Mouse (Mus musculus): ENCODE results near the gene Ssr1. TPM values are rescaled to one million over a fixed set of nuclear protein-coding genes. Genes with fewer than 3 reads are reported as not detected.

Ssr1 gene
- total RNA-seq, 2 experiments from 2014 or later: 96.5 to 126 TPM

GRCm38 (mm10) chr13:37981063-37981462, 13.0 kb downstream of the Ssr1 start:
- no peak for ATAC-seq (ENCODE audit: poor library complexity, severe bottlenecking)

GRCm38 (mm10) chr13:37980346-37980745, 13.7 kb downstream of the Ssr1 start:
- ATAC-seq (ENCODE audit: poor library complexity, severe bottlenecking): no peak

GRCm38 (mm10) chr13:37979506-37979905, 14.5 kb downstream of the Ssr1 start:
- ATAC-seq (ENCODE audit: poor library complexity, severe bottlenecking): no peak

DNA sequence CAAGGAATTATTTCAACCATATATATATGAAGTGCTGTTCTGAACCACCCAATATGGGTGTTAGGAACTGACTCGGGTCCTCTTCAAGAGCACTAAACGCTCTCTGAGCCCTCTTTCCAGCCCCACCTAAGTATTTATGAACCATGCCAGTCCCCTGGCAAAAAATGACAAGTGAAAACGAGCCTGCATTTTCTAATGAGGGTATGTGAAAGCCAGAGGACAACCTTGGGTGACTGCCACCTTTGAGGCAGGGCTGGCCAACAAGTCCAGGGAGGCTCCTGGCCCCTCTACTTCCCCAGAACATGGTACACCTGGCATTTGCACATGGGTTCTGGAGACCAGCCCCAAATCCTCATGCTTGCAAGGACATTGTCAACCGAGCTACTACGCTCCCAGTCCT, 19.3 kb downstream of the Ssr1 start:
- ATAC-seq (ENCODE audit: poor library complexity, severe bottlenecking): no peak

DNA sequence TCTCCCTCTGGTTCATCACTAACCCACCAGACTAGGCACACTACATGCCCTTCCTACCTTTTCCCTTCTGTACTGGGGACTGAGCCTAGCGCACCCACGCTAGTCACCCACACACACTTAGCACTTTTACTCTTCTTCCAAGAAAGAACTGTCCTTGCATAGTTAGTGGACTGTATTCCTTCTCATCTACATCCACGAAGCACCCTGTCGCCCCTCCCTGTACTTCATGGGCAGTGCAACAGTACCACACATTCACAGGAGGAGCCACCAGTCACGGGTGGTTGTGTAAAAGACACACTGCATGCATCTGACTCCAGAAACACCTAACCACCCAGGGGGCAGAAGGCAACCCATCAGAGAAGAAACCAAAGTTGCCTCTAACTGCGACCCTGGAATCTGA, 20.0 kb downstream of the Ssr1 start:
- ATAC-seq (ENCODE audit: poor library complexity, severe bottlenecking): no peak

DNA sequence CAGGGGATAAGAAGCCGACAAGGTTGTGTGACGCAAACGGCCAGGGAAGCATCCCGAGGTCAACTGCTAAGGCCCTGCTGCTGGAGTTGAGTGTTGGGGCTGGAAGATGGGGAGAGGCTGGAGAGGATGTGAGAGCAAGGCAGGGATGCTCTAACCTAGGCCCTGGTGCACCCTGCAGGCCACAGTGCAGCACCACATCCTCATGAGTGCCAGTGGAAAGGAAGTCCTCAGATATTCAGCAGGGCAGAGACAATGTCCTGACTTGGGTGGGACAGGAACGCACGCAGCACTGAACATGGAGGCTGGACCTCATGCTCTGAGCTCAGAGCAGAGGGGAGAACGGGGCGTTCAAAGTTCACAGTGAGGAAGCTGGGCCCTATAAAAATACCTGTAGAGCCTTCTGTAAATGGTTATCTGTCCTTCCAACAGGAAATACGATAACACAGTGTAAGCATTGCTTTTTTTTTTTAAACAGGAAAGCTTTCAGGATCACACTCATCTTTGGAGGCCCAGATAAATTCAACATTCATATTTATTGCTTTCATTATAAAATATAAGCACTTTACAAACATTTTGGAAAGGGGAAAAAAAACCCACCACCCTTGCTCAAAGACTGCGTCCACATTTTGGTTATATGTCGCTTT, 23.0 kb downstream of the Ssr1 start:
- no peak for ATAC-seq (ENCODE audit: poor library complexity, severe bottlenecking)

DNA sequence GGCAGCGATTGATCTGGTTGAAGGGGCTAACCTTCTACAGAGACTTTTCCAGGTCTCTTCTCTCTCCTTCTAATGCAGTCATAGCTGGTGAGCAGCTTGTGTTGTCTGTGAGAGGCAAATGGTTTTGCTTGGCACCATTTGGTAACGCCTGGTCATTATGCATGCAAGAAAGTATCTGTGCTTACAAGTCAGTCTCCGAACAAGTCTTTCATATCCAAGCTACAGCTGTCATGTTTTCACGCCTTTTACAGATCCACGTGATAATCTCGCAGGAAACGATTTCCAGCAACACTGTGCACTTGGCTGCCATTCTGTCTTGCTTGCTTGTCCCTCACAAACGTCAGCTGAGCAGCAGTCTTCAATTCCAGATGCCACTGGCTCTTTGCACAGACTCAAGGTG, 24.0 kb downstream of the Ssr1 start:
- ATAC-seq (ENCODE audit: poor library complexity, severe bottlenecking): no peak

DNA sequence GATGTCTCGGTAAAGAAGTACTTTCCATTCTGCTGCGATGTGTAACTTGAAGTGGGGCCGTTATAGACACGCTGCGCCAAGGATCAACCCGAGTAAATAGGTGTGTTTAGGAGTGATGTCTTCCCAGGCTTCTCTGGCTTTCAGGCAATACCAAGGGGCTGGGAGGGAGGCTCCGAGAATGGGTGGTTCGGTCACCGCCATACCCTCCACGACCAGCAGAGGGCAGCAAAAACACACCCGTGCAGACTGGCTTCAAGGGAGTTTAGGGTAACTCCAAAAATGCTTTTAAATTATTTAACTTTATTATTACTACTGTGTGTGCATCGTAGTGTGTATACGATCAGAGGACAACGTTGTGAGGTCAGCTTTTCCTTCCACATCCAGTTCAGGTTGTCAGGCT, 24.7 kb downstream of the Ssr1 start:
- ATAC-seq (ENCODE audit: poor library complexity, severe bottlenecking): peak; percentile 89

- ATAC-seq (ENCODE audit: poor library complexity, severe bottlenecking): no peak
Measured at GRCm38 (mm10) chr13:37967565-37967964, 26.5 kb downstream of the Ssr1 start.

DNA sequence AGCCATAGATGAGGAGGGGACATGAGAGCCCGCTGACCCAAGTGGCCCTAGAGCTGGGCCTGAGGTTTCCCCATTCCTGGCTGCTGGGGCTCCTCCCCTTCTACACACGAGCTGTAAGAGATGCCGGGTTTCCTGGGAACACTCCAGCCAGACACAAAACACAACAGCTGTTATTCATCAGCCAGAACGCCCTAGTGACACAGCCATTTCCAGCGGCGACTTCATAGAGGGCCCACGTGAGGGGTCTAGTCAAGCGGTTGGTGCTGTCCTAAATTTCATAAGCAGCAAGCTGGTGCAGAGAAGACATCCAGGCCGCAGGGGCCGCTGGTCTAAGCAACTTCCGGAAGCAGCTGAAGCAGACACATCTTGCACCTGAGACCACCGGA, 27.0 kb downstream of the Ssr1 start:
- no peak for ATAC-seq (ENCODE audit: poor library complexity, severe bottlenecking)

DNA sequence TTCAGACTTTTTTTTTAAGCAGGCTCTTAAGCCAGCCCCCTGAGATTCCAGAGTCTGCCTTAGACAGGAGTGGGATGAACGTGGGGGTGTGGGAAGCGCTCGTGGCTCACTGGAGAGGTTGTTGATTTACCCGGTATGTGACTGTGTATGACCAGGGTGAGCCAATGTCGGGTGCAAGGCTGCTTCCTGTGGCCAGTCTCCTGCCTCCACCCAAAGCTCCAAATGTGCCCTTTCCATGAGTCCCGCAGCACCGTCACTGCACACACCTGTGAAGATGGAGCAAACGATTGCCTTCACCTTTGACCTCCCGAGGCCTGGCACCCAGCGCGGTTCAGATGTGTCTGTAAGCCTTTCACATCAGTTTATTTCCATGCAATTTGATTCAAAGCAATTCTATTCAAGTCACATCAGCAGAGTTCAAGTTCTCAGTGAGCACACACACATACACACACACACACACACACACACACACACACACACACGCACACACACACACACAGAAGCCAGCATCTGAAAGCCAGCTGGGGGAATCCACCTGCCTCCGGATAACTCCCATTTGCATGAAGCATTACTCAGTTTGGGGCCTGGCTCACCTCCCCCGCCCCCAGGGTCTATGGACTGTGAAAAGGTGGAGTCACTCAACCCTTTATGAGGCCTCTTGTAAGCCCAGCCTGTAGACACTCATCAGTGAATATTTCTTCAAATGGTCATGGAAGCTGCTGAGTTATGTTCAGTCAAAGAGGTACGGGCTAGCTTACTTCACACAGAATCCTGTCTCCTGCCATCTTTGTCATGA, 27.6 kb downstream of the Ssr1 start:
- no peak for ATAC-seq (ENCODE audit: poor library complexity, severe bottlenecking)

GRCm38 (mm10) chr13:37965126-37965914, 28.7 kb downstream of the Ssr1 start:
- ATAC-seq (ENCODE audit: poor library complexity, severe bottlenecking): 0 out of 2 replicates have a peak, but pooled peaks have one; percentile 28

DNA sequence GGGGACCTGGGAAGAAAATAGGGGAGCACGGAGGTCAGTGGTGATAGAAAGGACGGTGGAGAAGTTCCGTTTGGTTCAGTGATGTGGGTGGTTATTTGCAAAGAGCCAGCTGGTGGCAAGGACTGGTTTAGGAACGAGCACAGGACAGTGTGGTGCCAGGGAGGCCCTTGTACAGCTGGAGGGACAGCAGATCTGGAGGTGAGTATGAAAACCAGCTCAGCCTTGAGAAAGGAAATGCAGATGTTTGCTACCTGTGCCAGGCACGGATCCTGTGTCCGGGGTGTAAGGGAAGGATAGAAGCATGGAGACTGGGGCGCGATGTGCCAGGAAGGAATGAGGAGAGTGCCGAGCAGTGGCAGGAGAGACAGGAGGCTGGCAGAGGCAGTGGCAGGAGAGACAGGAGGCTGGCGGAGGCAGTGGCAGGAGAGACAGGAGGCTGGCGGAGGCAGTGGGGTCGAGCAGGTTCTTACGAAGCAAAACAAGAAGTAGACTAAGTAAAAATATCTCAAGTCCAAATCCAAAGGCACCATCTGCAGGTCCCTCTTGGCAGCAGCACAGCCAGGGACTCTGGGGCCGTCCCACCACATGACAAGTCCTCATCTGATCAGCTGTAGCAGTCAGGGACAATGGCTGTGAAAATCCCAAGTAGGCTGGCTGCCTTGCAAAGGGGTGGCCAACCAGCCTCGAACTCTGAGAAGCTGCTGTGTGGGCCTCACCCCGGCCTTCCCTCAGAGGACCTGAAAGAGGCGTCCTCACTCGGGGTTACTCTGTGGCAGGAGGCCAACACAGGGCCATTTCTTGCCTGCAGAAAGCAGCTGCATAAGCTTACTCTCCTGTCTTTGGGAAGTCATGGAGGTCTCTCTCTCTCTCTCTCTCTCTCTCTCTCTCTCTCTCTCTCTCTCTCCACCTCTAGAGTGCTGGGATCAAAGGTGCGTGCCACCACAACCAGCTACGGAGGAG, 29.6 kb downstream of the Ssr1 start:
- ATAC-seq (ENCODE audit: poor library complexity, severe bottlenecking): no peak

DNA sequence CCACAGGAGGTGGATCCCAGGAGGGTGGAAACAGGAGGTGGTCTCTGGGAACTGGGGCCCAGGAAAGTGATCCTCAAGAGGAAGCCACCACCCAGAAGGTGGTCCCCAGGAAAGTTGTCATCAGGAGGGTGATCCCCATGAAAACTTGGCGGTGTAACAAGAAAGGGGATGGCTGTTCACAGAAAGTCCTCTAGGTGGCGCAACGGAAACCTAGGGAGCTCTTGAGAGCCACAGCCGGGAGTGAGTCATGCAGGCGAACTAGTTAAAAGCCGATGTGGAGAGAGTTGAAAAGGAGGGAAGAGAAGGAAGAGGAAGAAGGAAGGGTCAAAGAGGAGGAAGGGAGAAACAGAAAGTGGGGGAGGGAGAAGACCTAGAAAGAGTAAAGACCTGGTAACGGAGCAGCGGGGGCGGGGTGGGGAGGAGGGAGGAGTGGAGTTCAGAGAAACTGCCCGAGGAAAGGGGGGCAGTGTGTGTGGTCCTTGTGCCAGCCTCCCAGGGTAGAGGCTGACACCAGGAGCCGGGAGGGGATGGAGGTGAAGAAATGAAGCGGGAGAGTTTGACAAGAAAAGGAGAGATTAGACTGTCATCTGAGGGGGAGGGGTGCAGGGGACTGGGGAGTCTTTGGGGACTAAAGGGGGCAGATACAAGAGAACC, 30.5 kb downstream of the Ssr1 start:
- ATAC-seq (ENCODE audit: poor library complexity, severe bottlenecking): peak; percentile 70

- ATAC-seq (ENCODE audit: poor library complexity, severe bottlenecking): no peak
Measured at GRCm38 (mm10) chr13:37962541-37962940, 31.5 kb downstream of the Ssr1 start.

DNA sequence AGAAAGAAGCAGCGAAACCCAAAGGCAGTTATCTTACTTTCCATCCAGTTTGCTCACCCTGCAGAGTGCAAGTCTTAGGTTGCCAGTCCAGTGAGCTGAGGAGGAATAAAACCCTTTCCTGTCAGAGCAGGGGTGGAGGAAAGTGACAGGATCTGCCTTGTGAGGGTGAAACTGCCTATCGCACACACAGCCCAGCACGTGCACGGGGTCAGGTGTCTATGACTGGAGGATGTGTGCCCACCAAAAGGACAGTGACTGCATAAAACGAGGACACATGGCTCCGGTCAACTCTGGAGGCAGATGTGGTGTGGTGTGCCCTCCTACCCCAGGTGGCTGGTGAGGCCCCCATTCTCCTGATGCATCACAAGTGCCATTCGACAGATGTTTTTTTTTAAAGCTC, 34.1 kb downstream of the Ssr1 start:
- ATAC-seq (ENCODE audit: poor library complexity, severe bottlenecking): no peak

- peak; percentile 73 for ATAC-seq (ENCODE audit: poor library complexity, severe bottlenecking)
Measured at GRCm38 (mm10) chr13:37959239-37959907, 34.6 kb downstream of the Ssr1 start.

- peak; percentile 61 for ATAC-seq (ENCODE audit: poor library complexity, severe bottlenecking)
Measured at GRCm38 (mm10) chr13:37958498-37959238, 35.3 kb downstream of the Ssr1 start.

- ATAC-seq (ENCODE audit: poor library complexity, severe bottlenecking): no peak
Measured at GRCm38 (mm10) chr13:37954318-37954717, 39.7 kb downstream of the Ssr1 start.

All from megakaryocyte, adult 5-6 weeks (primary cell).